Mouse (Mus musculus) CH12.LX (cell line): ENCODE measurements at regions not wholly inside any gene's neighbourhood (a gene's known extent, or its start where the extent isn't known, plus 50 kb on each side); places are given as distances from the start of the nearest gene placed in this dataset.

Source experiments
- DNase-seq: peaks from one replicate; pipeline ENCODE4 v3.0.0-alpha.2; 2013; ENCODE audit errors: extremely low read depth
- H3K27ac ChIP-seq: 2 replicates; pipeline ENCODE4 v1.5.1; 2012; ENCODE audit warnings: low read depth, mild to moderate bottlenecking, control low read depth, moderate library complexity; ENCODE audit not compliant: insufficient read depth
- H3K27me3 ChIP-seq: replicated peaks from 2 replicates; pipeline ENCODE3; 2012; ENCODE audit warnings: inconsistent platforms
- H3K36me3 ChIP-seq, 2 experiments: replicated peaks in 1 of 2; 2 replicates each; pipeline versions ENCODE3 to v1.6.1; 2012; ENCODE audit warnings: inconsistent platforms in 1 of 2, low read length in 1 of 2, mild to moderate bottlenecking in 1 of 2, mixed read lengths in 1 of 2, moderate library complexity in 1 of 2; ENCODE audit not compliant: control insufficient read depth in 1 of 2, insufficient read depth in 1 of 2
- H3K4me1 ChIP-seq, 2 experiments: 2 replicates each; pipeline ENCODE4 v1.6.1; 2012; ENCODE audit warnings: inconsistent platforms in 1 of 2, moderate library complexity in 1 of 2; ENCODE audit not compliant: insufficient read depth in 2 of 2, control insufficient read depth in 1 of 2
- H3K4me2 ChIP-seq: 2 replicates; pipeline ENCODE4 v1.6.1; 2012; ENCODE audit warnings: low read depth, mild to moderate bottlenecking, control low read depth; ENCODE audit not compliant: poor library complexity, insufficient read depth, severe bottlenecking
- H3K4me3 ChIP-seq, 3 experiments: fragments of 150-350 bp in 1 of 3; sonication (generic) in 1 of 3; replicated peaks in 1 of 3; 2 replicates each; pipeline versions ENCODE3 to v1.5.1; 2011 to 2012; ENCODE audit warnings: low read depth in 2 of 3, low read length in 2 of 3, mild to moderate bottlenecking in 2 of 3, moderate library complexity in 2 of 3, control low read depth in 1 of 3, improper control_type of control experiment in 1 of 3, inconsistent platforms in 1 of 3, mixed read lengths in 1 of 3; ENCODE audit not compliant: poor library complexity in 1 of 3
- H3K79me2 ChIP-seq: replicated peaks from 2 replicates; pipeline ENCODE4 v1.6.1; 2012; ENCODE audit warnings: mild to moderate bottlenecking, moderate library complexity; ENCODE audit not compliant: control insufficient read depth, poor library complexity, insufficient read depth, severe bottlenecking; ENCODE audit errors: extremely low read depth
- H3K9ac ChIP-seq: 2 replicates; pipeline ENCODE4 v1.6.1; 2012; ENCODE audit warnings: low read depth, mild to moderate bottlenecking, control low read depth, moderate library complexity; ENCODE audit not compliant: insufficient read depth
- H3K9me3 ChIP-seq: replicated peaks from 2 replicates; pipeline ENCODE3; 2012; ENCODE audit warnings: low read length, inconsistent platforms, mixed read lengths
- BHLHE40 ChIP-seq: IDR thresholded peaks from 2 replicates; pipeline ENCODE4 v1.6.1; 2011; ENCODE audit warnings: mild to moderate bottlenecking, low read depth, low read length, improper control_type of control experiment
- CHD1 ChIP-seq: IDR thresholded peaks from 2 replicates; pipeline ENCODE4 v1.6.1; 2012; ENCODE audit warnings: low read depth, low read length, improper control_type of control experiment, inconsistent platforms
- CHD2 ChIP-seq: IDR thresholded peaks from 2 replicates; pipeline ENCODE4 v1.6.1; 2011; ENCODE audit warnings: low read length, improper control_type of control experiment
- E2F4 ChIP-seq: IDR thresholded peaks from 2 replicates; pipeline ENCODE4 v1.6.1; 2011; ENCODE audit warnings: low read depth, low read length, improper control_type of control experiment; ENCODE audit not compliant: insufficient replicate concordance
- ELF1 ChIP-seq: IDR thresholded peaks from 2 replicates; pipeline ENCODE4 v1.6.1; 2014; ENCODE audit warnings: low read depth, mild to moderate bottlenecking, inconsistent platforms, low read length, improper control_type of control experiment
- EP300 ChIP-seq: IDR thresholded peaks from 2 replicates; pipeline ENCODE4 v1.6.1; 2011; ENCODE audit warnings: low read length, improper control_type of control experiment
- IRF4 ChIP-seq: IDR thresholded peaks from 2 replicates; pipeline ENCODE4 v1.6.1; 2014; ENCODE audit warnings: low read depth, mild to moderate bottlenecking, inconsistent platforms, low read length, improper control_type of control experiment
- JUN ChIP-seq: IDR thresholded peaks from 2 replicates; pipeline ENCODE4 v1.6.1; 2011; ENCODE audit warnings: low read depth, mild to moderate bottlenecking, low read length, improper control_type of control experiment, moderate library complexity; ENCODE audit not compliant: insufficient read depth
- JUND ChIP-seq: conservative IDR thresholded peaks from 2 replicates; pipeline ENCODE4 v1.6.1; 2011; ENCODE audit warnings: low read depth, low read length, improper control_type of control experiment
- MAFK ChIP-seq: IDR thresholded peaks from 2 replicates; pipeline ENCODE4 v1.6.1; 2011; ENCODE audit warnings: low read length, improper control_type of control experiment; ENCODE audit not compliant: insufficient replicate concordance
- MAX ChIP-seq: IDR thresholded peaks from 2 replicates; pipeline ENCODE4 v1.6.1; 2011; ENCODE audit warnings: low read length, improper control_type of control experiment
- MAZ ChIP-seq: IDR thresholded peaks from 2 replicates; pipeline ENCODE4 v1.6.1; 2012; ENCODE audit warnings: low read depth, mild to moderate bottlenecking, inconsistent platforms, low read length, improper control_type of control experiment, moderate library complexity
- MEF2A ChIP-seq: IDR thresholded peaks from 2 replicates; pipeline ENCODE4 v1.6.1; 2014; ENCODE audit warnings: low read depth, mild to moderate bottlenecking, inconsistent platforms, low read length, improper control_type of control experiment, borderline replicate concordance
- MYC ChIP-seq: IDR thresholded peaks from 2 replicates; pipeline ENCODE4 v1.6.1; 2011; ENCODE audit warnings: low read depth, mild to moderate bottlenecking, improper control_type of control experiment, low read length
- PAX5 ChIP-seq: IDR thresholded peaks from 2 replicates; pipeline ENCODE4 v1.6.1; 2012; ENCODE audit warnings: low read length, inconsistent platforms, mixed read lengths
- POLR2A ChIP-seq: IDR thresholded peaks from 2 replicates; pipeline ENCODE4 v1.6.1; 2011; ENCODE audit warnings: low read depth, mild to moderate bottlenecking, improper control_type of control experiment, low read length
- POLR2AphosphoS2 ChIP-seq: IDR thresholded peaks from 2 replicates; pipeline ENCODE4 v1.6.1; 2011; ENCODE audit warnings: low read depth, low read length, improper control_type of control experiment
- RCOR1 ChIP-seq: conservative IDR thresholded peaks from 2 replicates; pipeline ENCODE4 v1.6.1; 2012; ENCODE audit warnings: low read depth, mild to moderate bottlenecking, inconsistent platforms, low read length, improper control_type of control experiment
- SIN3A ChIP-seq: IDR thresholded peaks from 2 replicates; pipeline ENCODE4 v1.6.1; 2012; ENCODE audit warnings: low read length, improper control_type of control experiment, inconsistent platforms
- TCF12 ChIP-seq: IDR thresholded peaks from 2 replicates; pipeline ENCODE4 v1.6.1; 2014; ENCODE audit warnings: low read depth, mild to moderate bottlenecking, inconsistent platforms, low read length, improper control_type of control experiment
- UBTF ChIP-seq: IDR thresholded peaks from 2 replicates; pipeline ENCODE4 v1.6.1; 2012; ENCODE audit warnings: low read depth, mild to moderate bottlenecking, inconsistent platforms, low read length, improper control_type of control experiment, moderate library complexity
- USF1 ChIP-seq: IDR thresholded peaks from 2 replicates; pipeline ENCODE4 v1.6.1; 2014; ENCODE audit warnings: low read depth, mild to moderate bottlenecking, inconsistent platforms, low read length, improper control_type of control experiment
- USF2 ChIP-seq: conservative IDR thresholded peaks from 2 replicates; pipeline ENCODE4 v1.6.1; 2011; ENCODE audit warnings: low read depth, low read length, improper control_type of control experiment
- ZC3H11A ChIP-seq: IDR thresholded peaks from 2 replicates; pipeline ENCODE4 v1.6.1; 2012; ENCODE audit warnings: low read depth, mild to moderate bottlenecking, inconsistent platforms, low read length, improper control_type of control experiment
- ZKSCAN1 ChIP-seq: IDR thresholded peaks from 2 replicates; pipeline ENCODE4 v1.6.1; 2012; ENCODE audit warnings: low read depth, inconsistent platforms, low read length, improper control_type of control experiment, borderline replicate concordance
- ZMIZ1 ChIP-seq: IDR thresholded peaks from 2 replicates; pipeline ENCODE4 v1.6.1; 2012; ENCODE audit warnings: low read depth, mild to moderate bottlenecking, inconsistent platforms, low read length, improper control_type of control experiment
- ZNF384 ChIP-seq: IDR thresholded peaks from 2 replicates; pipeline ENCODE4 v1.6.1; 2012; ENCODE audit warnings: low read depth, low read length, improper control_type of control experiment, inconsistent platforms
- dilution Hi-C: fragments of 300-500 bp; cut with MboI; formaldehyde crosslinking; loops from 2 replicates; pipeline ENCODE4 v1.14.3; 2020; ENCODE audit warnings: low sequenced_read_pairs; ENCODE audit not compliant: extremely low pct_unique_long_range_greater_than_20kb, extremely low pct_ligation_motif_present
- in situ Hi-C: fragments of 300-500 bp; cut with MboI; formaldehyde crosslinking; loops from 3 replicates; pipeline ENCODE4 v1.14.3; 2019; ENCODE audit warnings: low sequenced_read_pairs, low pct_ligation_motif_present, low pct_unique_long_range_greater_than_20kb, mixed read lengths

DNA sequence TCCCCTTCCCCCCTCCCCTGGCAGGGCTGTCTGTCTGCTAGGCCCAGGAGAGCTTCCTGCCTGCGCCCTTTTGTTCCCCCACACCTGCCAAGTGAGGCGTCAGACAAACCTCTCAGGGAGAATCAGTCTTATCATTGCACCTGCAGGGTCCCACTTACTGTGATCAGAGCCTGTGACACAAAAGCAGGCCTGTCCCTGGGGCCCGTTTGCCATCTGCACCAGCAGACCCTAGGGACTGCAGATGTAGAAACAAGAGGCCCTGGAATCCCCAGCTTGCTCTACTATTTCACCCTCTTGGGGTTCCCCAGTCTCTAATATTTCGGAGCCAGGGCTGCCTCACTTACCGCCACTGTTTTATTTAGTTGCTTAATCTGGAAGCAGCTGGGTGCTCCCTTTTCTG lies 328.9 kb downstream of the Nuak1 start (continued):
- TF ChIP-seq BHLHE40 (no peak), MAZ (peak; percentile 90), ZKSCAN1 (no peak), RCOR1 (peak; percentile 87), MYC (peak; percentile 65), CHD1 (no peak), TCF12 (peak; percentile 100), POLR2AphosphoS2 (no peak), MEF2A (peak; percentile 95), ZNF384 (no peak), POLR2A (0 out of 2 replicates have a peak, but pooled peaks have one; percentile 34)

DNA sequence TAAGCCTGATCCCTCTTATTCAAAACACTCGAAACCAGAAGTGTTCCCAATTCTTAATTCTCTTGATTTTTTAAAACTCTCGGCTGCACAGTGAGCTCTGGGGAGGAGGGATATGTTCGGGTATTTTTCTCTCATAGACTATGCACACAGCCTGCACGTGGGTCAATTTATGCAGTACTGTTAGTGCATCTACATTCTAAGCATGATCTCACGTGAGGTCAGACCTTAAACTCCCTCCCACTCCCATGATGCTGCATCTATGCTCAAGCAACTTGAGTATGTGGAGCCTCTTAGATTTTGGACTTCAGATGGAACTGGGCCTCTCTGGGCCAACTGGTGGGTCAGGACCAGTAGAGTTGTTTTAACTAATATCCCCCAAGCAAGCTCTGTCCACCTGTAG lies 328.5 kb downstream of the Nuak1 start:
- H3K4me2 ChIP-seq: peak overlapping the region; percentile 51
- peaks cover 15 to 55% of the 10 kb centered on the region in 2 experiments for H3K4me1 ChIP-seq
- TF ChIP-seq MAX: peak; percentile 66; the same call in 1 of the 2 replicates
- 0 out of 2 replicates have a peak, but pooled peaks have one; percentile 3 for TF ChIP-seq POLR2A
- peak; percentile 98 for TF ChIP-seq BHLHE40
- TF ChIP-seq ZKSCAN1: no peak
- no peak for TF ChIP-seq JUN
- peak; percentile 78; the same call in 1 of the 2 replicates for TF ChIP-seq MYC
- TF ChIP-seq ZMIZ1: 0 out of 2 replicates have a peak, but pooled peaks have one; percentile 26
- in situ Hi-C loops (no loop called here), dilution Hi-C loops (no loop called here)
- peak overlapping the region; percentile 77 for H3K9ac ChIP-seq
- peak overlapping the region; percentile 94 for H3K27ac ChIP-seq
- H3K36me3 ChIP-seq: peaks cover 0 to 2% of the 10 kb centered on the region in 2 experiments
- peak; percentile 75 for DNase-seq
- no peaks in the 10 kb centered on the region for H3K27me3 ChIP-seq
- no peaks in the 10 kb centered on the region for H3K79me2 ChIP-seq
- no peaks in the 10 kb centered on the region for H3K9me3 ChIP-seq
- H3K4me3 ChIP-seq: no peak overlapping the region

DNA sequence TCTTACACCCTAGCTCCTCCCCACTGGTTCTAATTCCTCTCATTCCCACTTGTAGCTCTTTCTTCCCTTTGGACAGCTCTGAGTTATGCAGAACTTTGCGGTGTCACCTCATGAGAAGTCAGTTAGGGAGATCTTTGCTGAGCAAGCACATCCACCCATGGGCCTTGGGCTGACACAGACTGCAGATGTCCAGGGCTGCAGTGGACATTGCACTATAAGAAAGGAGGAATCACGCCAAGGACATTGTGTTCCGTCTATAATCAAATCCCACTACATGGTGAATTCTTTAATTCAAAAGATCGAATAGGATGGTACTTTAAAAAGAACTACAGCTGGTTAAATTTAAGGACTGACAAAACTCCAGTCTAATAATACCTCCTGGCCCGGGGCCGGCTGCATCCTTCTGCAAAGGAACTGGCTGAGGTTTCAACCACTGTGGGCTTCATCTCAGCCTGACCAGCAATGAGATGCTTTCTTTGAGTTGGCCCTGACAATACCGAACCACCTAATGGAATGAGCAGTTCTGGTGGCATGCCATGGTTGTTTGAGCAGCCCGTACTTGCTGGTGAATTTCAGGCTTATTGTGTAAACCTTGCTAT lies 320.3 kb downstream of the Nuak1 start:
- in situ Hi-C loops: no loop called here
- Histone ChIP-seq H3K4me2 (no peak overlapping the region), H3K79me2 (no peaks in the 10 kb centered on the region), H3K27me3 (no peaks in the 10 kb centered on the region), H3K36me3 (no peaks in the 10 kb centered on the region), H3K9ac (no peak overlapping the region), H3K27ac (no peak overlapping the region), H3K4me3 (no peak overlapping the region), H3K9me3 (peaks cover 7% of the 10 kb centered on the region), H3K4me1 (peaks cover 1 to 5% of the 10 kb centered on the region in 2 experiments; a peak in 2 of 4 replicates)
- DNase-seq: no peak
- dilution Hi-C loops: no loop called here
- no peak for TF ChIP-seq USF2
- TF ChIP-seq USF1: no peak
- TF ChIP-seq SIN3A: no peak
- TF ChIP-seq IRF4: no peak
- no peak for TF ChIP-seq EP300
- no peak for TF ChIP-seq JUND
- no peak for TF ChIP-seq ELF1
- no peak for TF ChIP-seq ZC3H11A
- TF ChIP-seq UBTF: no peak
- TF ChIP-seq TCF12: no peak
- no peak for TF ChIP-seq E2F4
- TF ChIP-seq MAFK: no peak
- no peak for TF ChIP-seq PAX5
- TF ChIP-seq CHD1: no peak
- TF ChIP-seq MEF2A: no peak
- no peak for TF ChIP-seq CHD2
- no peak for TF ChIP-seq RCOR1
- no peak for TF ChIP-seq MYC
